ENCODE assay signal across 9 mouse cellular contexts in the genomic region with DNA sequence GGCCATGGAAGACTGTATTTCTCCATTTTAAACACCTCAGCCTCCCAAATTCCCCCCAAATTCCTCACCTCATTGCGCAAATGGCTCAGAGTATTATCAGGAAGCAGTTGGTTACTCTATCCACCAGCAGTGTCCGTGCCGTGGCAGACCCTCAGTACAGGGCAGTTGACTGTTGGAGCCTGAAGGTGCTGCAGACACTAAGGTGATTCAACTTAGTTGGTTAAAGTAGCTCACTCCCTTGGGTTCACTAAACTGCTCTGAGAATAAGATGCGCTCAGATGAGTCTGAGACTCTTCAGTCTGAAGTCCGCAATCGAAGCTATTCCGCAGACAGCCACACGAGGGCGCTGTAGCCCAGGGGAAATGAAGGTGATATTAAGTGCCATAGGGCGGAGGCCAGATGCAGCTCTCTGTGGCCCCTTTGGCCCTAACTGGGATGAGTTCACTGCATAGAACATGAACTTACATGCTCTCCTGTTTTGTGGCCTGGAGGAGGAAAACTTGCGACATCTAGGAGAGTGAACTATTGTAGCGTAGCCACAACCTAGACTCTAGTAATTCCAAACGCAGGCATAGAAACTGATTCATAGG.
A peak's percentile ranks its signal among the peaks of the same experiment; 100 is the strongest.
DNase-seq lines count a peak whose midpoint lies in the region; ATAC-seq and TF ChIP-seq lines count a peak whose summit lies in the region.
"Had no signal": no experiment of that assay in that cellular context is flagged by ENCODE, and none has a peak within 500 bp of the region (broad histone marks: within the 10 kb centered on the region; RNA-seq: fewer than 3 reads in every experiment).

No protein-coding gene starts in this region.

- no peaks in the 10 kb centered on the region for H3K27me3 ChIP-seq in kidney, adult 2 months (replicated peaks; ENCODE audit: control insufficient read depth, insufficient read depth, low read length)
- H3K27me3 ChIP-seq in forebrain, embryonic 13.5 days = no peaks in the 10 kb centered on the region
- H3K27me3 ChIP-seq in limb, embryonic 15.5 days = no peaks in the 10 kb centered on the region
- H3K27me3 ChIP-seq in neural tube, embryonic 12.5 days (replicated peaks) = no peaks in the 10 kb centered on the region
- H3K27me3 ChIP-seq: embryonic facial prominence, embryonic 12.5 days had no signal

- H3K36me3 ChIP-seq in kidney, adult 2 months (ENCODE audit: control insufficient read depth, insufficient read depth, low read length) = no peaks in the 10 kb centered on the region
- H3K36me3 ChIP-seq in forebrain, embryonic 13.5 days (ENCODE audit: poor library complexity, severe bottlenecking) = no peaks in the 10 kb centered on the region
- H3K36me3 ChIP-seq in limb, embryonic 15.5 days = no peaks in the 10 kb centered on the region
- H3K36me3 ChIP-seq in neural tube, embryonic 12.5 days = no peaks in the 10 kb centered on the region
- H3K36me3 ChIP-seq: embryonic facial prominence, embryonic 12.5 days had no signal

- 35% methylated on average over 13 of the region's 13 CpGs for WGBS in kidney, adult 2 months
- 34% methylated on average over 13 of the region's 13 CpGs for WGBS in forebrain, embryonic 13.5 days
- WGBS in limb, embryonic 15.5 days = 32% methylated on average over 13 of the region's 13 CpGs
- WGBS in neural tube, embryonic 12.5 days = 35% methylated on average over 13 of the region's 13 CpGs

- H3K4me3 ChIP-seq in kidney, adult 2 months (ENCODE audit: insufficient read depth, low read depth, low read length) = no peak overlapping the region
- H3K4me3 ChIP-seq in forebrain, embryonic 13.5 days = no peak overlapping the region
- no peak overlapping the region for H3K4me3 ChIP-seq in limb, embryonic 15.5 days
- H3K4me3 ChIP-seq in neural tube, embryonic 12.5 days = no peak overlapping the region
- H3K4me3 ChIP-seq: embryonic facial prominence, embryonic 12.5 days had no signal

- H3K4me1 ChIP-seq in kidney, adult 2 months (ENCODE audit: control insufficient read depth, insufficient read depth, low read length) = no peaks in the 10 kb centered on the region
- no peaks in the 10 kb centered on the region; the same call in 1 of the 2 replicates for H3K4me1 ChIP-seq in forebrain, embryonic 13.5 days
- H3K4me1 ChIP-seq in limb, embryonic 15.5 days = no peaks in the 10 kb centered on the region
- H3K4me1 ChIP-seq in neural tube, embryonic 12.5 days = no peaks in the 10 kb centered on the region
- H3K4me1 ChIP-seq: embryonic facial prominence, embryonic 12.5 days had no signal

- peak; percentile 73 for TF ChIP-seq CTCF in kidney, adult 2 months (conservative IDR thresholded peaks at IDR 0.05; ENCODE audit: insufficient read depth, insufficient read length, low read depth, low read length)

- H3K4me2 ChIP-seq in forebrain, embryonic 13.5 days = no peak overlapping the region
- no peak overlapping the region for H3K4me2 ChIP-seq in limb, embryonic 15.5 days
- H3K4me2 ChIP-seq in neural tube, embryonic 12.5 days (replicated peaks) = no peak overlapping the region
- H3K4me2 ChIP-seq: embryonic facial prominence, embryonic 12.5 days had no signal

- peak; percentile 40 for DNase-seq in kidney, adult 2 months
- DNase-seq in kidney, adult 11 months = no peak
- peak; percentile 52 for DNase-seq in hindlimb bud, embryonic 11.5 days (ENCODE audit: extremely low spot score, low read depth, low spot score)
- DNase-seq in thymus, postnatal 14 days = peak; percentile 50

- H3K9me3 ChIP-seq in forebrain, embryonic 13.5 days (replicated peaks) = no peaks in the 10 kb centered on the region
- no peaks in the 10 kb centered on the region for H3K9me3 ChIP-seq in limb, embryonic 15.5 days
- no peaks in the 10 kb centered on the region for H3K9me3 ChIP-seq in neural tube, embryonic 12.5 days
- H3K9me3 ChIP-seq: embryonic facial prominence, embryonic 12.5 days had no signal

- TF ChIP-seq POLR2A in kidney, adult 2 months (IDR thresholded peaks at IDR 0.05; ENCODE audit: low read depth, low read length) = no peak

- no peak overlapping the region for H3K27ac ChIP-seq in kidney, adult 2 months (ENCODE audit: insufficient read depth, low read depth, low read length)
- no peak overlapping the region for H3K27ac ChIP-seq in forebrain, embryonic 13.5 days
- H3K27ac ChIP-seq in limb, embryonic 15.5 days = no peak overlapping the region
- no peak overlapping the region for H3K27ac ChIP-seq in neural tube, embryonic 12.5 days
- H3K27ac ChIP-seq: embryonic facial prominence, embryonic 12.5 days had no signal

- peak; percentile 56; the same call in 1 of the 2 replicates for ATAC-seq in cerebellum, adult (ENCODE audit: insufficient number of reproducible peaks, low FRiP score, low TSS enrichment)
- ATAC-seq in forebrain, embryonic 13.5 days = peak; percentile 53; the same call in 1 of the 2 replicates
- peak; percentile 61; the same call in 1 of the 2 replicates for ATAC-seq in limb, embryonic 15.5 days (ENCODE audit: insufficient number of reproducible peaks, low FRiP score, low TSS enrichment, low read depth)
- ATAC-seq in neural tube, embryonic 12.5 days (ENCODE audit: low FRiP score, low read depth) = peak; percentile 41; the same call in 1 of the 2 replicates

- no peak overlapping the region for H3K9ac ChIP-seq in forebrain, embryonic 13.5 days
- H3K9ac ChIP-seq in limb, embryonic 15.5 days = no peak overlapping the region
- H3K9ac ChIP-seq in neural tube, embryonic 12.5 days = no peak overlapping the region
- H3K9ac ChIP-seq: embryonic facial prominence, embryonic 12.5 days had no signal
